Mouse (Mus musculus): ENCODE results near the gene Rab5b. TPM values are rescaled to one million over a fixed set of nuclear protein-coding genes. Genes with fewer than 3 reads are reported as not detected.
A peak's percentile ranks its signal among the peaks of the same experiment; 100 is the strongest.

Rab5b gene
- polyA plus RNA-seq, 2 experiments from 2014 or later: 50.7 to 59.5 TPM

DNA sequence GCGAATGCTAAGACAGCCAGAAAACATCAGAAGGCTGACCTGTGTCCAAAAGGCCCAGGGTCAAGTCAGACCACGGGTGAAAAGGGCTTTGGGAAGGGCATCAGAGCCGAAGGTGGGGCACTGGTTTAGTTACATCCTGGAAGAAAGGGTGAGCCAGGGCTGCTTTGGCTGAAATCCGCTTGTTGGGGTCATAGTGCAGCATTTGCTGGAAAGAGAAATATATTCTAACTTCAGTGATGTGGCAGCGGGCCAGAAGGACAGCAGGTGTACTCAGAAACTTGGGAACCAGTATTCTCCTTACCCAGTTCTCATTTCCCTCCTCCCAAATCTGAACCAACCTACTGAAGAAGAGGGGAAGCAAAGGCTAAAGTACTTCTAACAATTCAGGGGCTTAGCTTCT is 2.9 kb upstream of the Rab5b start:
- no peak for ATAC-seq

DNA sequence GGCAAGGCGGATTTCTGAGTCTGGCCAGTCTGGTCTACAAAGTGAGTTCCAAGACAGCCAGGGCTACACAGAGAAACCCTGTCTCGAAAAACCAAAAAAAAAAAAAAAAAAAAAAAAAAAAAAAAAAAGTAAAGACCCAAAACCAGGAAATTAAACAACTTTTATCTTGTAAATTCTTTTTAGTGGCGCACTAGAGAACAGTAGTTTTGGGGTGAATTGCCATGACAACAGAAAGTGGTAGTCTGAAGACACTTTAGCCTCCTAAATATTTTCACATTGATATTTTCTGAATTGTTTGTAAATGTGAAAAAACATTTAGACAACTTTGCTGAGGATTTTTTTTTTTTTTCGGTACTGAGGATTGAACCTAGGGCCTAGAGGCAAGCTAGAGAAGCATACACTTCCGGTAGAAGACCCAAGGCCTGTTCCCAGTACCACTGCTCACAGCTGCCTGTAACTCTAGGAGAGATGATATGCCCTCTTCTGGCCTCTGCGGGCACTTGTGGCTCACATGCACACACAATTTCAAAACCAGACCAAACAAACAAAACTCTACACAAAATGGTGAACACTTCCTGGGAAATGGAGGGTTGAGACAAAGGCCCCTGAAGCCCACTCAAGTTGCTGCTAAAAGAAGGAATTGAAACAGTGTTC is 1.1 kb upstream of the Rab5b start:
- ATAC-seq: no peak

DNA sequence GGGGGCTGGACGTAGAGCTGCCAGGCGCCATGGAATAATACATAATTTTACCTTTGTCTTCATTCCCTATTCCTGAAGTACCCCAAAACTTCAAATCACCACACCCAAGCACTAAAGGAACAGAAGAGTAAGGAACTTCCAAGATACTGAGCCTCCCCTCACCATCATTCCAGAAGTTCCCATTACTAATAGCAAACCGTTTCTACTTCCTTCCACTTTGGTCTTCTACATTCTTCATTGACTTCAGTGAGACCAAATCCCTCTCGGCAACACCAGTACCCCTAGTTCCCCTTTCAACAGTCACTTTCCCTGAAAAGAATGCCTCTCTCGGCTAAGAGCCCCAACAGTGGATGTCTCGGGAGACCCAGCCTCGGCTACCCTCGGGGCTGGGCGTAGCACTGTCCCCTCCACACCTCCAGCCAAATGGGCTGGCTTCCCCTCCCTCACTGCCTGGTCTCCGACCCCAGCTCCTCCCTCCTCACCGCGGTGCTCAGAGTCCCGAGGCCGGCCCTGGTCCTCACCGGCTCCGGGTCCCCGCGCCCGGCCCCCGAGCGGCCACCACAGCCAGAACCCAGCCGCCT is 563 bp downstream of the Rab5b start:
- no peak for ATAC-seq

DNA sequence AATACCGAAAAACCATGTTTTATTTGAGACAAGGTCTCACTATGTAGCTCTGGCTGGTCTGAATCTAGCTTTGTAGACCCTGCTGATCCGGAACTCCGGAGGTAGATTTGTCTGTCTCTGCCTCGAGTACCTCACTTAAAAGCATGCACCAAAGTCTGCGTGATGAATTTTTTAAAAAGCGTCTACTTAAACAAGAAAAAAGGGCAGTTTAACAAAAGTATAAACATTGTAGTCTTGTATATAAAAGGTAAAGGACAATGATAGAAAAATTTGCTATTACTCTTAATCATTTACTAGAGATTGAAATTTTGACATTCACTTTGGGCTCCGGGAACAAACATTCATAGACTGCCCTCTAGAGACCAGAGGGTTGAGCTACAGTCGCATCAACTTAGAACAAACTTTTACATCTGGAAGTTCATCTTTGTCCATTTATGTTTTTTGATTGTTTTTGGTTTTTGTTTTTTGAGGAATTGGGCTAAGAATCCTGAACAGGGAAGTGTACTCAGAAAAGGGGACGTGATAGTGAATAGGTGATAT is 21.5 kb downstream of the Rab5b start:
- ATAC-seq: peak; percentile 58

DNA sequence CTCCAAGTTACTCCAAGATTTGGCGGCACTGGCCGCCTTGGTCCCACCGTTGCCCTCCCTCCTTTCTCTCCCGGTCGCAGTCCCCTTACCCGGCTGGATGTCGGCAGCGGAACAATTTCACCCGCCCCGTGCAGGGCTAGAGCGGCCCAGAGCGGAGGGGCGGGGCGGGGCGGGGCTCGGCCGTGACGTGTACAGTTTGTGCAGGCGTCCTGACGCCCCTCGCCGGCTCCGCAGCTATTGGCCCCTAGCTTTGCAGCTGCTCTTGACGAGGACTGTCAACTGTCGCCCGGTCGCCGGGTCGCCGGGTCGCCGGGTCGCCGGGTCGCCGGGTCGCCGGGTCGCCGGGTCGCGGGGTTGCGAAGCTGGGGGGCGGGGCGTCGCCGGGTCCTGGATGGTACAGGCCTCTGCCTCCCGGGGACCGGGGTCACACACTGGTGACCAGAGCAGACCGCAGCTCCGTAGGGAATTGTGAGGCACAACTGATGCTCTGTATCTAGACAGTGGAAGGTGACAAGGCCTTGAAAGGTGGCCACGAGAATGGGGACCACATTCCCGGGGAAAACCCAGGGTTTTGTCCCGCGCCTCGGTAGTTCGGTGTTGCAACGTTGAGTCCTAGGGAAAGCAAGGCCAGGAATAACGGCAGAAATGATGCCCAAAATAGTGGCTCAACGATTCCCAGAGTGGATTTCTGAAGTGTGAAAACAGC is 22.1 kb downstream of the Rab5b start, which contains the start of gene Suox:
Gene Suox (minus strand): TSS at position 311 of the 706 bp plus-strand sequence.
- ATAC-seq: peak; percentile 89

DNA sequence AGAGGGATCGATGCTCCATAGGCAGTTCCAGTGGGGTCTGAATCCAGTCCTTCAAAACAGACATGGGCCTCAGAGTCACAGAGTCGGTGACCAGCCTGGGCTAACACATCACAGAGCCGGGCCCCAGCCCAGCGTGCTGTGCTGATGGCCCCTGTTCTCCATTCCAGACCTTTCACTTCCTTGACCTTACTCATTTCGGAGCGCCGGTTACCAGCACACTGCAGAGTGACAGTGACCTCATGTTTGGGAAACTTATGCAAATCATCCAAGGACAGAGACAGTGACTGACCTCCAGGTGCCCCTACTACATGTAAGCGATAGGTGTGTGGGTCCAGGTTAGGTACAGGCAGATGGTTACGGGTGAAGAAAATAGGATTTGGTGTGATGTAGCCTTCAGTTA is 24.9 kb downstream of the Rab5b start:
- no peak for ATAC-seq

DNA sequence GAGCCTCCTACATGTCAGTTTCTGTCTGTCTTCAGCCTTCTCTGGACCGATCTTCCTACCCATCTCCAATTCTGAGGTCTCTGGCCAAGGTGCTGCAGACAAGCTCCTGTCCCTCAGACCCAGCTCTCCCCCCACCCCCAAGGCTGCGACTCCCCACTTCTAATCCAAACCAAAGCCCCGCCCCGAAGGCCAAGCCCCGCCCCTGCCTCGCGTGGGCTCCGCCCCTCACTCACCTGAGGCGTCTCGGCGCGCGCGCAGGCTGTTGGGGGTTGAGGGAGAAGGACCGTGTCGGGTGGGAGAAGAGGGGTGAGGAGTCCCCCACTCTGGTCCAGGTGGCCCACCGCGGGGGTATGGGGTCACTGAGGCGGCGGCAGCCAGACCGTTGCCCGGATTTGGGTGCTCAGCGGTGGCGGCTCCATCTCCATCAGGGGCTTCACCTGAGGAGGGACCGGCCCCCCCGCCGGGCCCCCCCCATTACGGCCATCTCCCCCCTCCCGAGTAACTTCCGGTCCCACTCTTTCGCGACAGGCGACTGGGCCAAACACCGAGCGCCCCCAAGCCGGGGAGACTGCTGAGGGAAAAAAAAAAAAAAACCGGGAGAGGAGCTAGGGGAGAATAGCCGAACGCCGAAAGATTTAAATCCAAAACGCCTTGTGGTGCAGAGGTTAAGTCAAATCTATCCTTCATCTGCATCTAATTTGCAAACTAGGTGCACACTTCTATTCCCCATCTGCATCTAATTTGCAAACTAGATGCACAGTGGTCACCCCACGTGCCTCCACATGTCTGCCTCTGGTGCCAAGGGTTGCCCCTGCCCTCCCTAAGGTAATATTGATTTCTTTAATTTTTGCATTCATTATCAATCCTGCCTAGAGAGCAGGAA is 27.0 kb downstream of the Rab5b start:
- ATAC-seq: no peak

DNA sequence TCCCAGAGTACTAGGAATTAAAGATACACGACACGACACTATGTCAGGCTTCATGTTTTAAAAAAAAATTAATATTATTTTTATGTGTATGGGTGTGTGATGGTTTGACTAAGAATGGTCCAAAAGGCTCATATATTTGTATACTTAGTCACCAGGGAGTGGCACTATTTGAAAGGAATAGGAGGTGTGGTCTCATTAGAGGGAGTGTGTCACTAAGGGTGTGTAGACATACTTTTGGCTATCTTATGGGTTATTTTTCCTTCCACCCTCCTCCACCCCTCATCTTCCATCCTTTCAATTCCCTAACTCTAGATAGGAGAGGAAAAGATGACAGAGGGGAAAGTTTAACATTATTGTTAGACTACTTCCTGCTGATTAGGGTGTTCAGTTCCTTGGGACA is 30.3 kb downstream of the Rab5b start:
- ATAC-seq: no peak

DNA sequence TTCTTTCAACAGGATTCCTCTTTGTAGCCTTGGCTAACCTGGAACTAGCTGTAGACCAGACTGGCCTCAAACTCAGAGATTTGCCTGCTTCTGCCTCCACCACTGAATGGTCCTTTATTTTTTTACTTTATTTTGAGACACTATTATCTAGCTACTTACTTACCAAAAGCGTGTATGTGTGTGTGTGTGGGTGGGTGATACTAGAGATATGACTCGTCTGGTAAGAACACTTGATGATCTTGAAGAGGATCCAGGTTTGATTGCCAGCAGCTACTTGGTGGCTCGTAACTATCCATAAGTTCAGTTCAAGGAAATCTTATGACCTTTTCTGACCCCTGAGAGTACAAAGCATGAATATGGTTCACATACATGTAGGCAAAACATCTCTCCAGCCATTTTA is 30.8 kb downstream of the Rab5b start:
- no peak for ATAC-seq

DNA sequence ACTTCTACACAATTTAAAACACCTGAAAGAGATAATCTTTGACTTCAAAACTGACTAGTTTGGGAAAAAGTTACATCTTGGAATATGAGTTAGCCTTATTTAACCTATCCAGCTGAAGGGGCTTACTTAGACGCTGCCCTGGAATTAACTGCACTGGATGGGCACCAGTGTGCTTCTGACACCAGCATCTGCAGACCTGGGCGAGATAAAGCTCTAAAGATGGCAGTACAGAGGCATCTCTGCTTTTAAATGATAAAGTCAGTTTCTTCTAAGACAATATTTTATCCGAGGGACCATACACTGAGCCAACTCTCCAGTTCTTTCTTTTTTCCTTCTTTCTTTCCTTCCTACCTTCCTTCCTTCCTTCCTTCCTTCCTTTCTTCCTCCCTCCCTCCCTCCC is 31.3 kb downstream of the Rab5b start:
- no peak for ATAC-seq

DNA sequence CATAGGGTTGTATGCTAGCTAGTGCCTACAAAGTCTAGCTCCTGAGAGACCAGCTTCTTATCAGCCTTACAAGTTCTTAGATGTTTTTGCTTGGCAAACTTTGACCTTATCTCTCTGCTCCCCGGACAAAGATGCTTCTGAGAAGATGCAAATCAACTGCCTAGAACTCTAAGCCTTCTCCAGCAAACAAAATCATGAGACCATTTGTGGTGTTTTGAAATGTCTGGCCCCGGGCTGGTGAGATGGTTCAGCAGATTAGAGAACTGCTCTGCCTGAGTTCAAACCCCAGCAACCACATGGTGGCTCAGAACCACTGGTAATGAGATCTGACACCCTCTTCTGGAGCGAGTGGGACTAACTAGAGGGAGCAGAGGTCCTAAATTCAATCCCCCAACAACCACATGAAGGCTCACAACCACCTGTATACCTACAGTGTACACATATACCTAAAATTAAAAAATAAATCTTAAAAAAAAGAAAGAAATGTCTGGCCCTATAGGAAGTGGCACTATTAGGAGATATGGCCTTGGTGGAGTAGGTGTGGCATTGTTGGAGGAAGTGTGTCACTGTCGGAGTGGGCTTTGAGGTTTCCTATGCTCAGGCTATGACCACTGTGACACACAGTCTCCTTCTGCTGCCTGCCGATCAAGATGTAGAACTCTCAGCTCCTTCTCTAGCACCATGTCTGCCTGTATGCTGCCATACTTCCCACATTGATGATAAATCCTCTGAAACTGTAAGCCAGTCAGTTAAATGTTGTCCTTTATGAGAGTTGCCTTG is 32.4 kb downstream of the Rab5b start:
- peak; percentile 70 for ATAC-seq

DNA sequence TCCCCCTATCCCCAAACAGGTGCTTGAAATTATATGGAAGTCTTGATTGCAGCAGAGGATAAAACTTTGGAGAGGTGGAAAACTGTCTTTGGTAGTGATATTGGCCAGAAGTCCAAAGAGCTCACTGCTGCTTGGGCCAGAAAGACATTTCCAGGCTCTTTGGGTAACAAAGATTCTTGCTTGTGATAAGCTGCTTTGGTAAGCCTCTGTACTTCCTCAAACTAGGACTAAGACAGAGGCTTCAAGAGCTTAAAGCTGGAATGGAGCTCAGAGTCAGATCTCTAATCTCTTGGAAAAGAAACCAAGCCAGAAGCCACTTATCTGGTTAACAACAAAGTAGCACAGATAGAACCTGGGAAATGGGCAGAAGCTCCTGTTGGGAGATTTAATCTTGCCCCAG is 33.6 kb downstream of the Rab5b start:
- ATAC-seq: no peak

DNA sequence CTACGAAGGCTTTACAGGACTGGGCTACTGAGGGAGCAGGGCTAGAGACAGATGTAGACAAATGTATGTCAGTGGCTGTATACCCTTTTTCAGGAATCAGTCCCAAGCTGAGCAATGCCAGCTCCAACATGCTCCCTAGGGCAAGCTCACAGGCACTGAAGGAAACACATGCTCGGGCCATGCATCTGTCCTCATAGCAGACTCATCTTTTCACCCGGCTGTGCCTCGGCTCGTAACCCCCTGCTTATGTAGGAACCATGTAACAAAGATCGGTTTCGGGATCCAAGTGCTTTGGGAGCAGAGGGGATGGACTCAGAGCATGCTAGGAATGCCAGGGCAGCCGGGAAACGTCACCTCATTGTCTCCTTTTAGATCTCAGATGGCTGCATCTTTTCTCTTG is 36.6 kb downstream of the Rab5b start:
- no peak for ATAC-seq

DNA sequence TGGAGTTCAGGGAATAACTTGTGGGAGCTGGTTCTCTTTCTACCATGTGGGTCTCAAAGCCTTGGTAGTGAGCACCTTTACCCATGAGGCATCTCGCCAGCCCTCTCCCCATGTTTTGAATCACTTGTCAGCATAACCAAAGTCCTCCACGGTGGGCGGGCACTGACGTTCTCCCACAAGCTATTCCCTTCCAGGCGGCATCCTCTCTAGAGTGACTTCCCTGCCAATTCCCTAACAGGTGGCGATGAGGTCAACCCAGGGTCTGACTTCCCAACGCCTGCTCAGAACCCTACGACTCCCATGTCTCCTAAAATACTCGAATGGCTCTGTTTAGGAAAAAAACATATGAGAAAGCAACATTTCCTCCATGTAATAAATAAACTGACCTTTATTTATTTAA is 38.2 kb downstream of the Rab5b start:
- ATAC-seq: no peak

DNA sequence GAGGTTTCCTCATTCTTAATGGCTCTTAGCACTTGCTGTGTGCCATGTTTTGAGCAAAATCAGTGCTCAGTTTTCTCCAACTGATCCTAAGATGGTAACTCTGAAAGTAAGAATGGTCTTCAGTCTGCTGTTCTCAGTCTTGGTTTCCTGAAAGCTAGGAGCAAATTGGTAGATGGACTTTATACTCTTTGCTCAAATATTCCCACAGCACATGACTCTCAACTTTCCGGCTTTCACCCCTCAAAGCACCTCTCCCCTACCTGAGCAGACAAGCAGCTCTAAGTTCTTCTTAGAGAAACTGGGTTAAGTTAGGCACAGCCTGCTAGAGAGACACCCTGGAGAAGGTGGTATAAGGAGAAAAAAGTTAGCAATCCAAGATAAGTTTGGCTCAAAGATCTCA is 39.3 kb downstream of the Rab5b start:
- ATAC-seq: no peak

DNA sequence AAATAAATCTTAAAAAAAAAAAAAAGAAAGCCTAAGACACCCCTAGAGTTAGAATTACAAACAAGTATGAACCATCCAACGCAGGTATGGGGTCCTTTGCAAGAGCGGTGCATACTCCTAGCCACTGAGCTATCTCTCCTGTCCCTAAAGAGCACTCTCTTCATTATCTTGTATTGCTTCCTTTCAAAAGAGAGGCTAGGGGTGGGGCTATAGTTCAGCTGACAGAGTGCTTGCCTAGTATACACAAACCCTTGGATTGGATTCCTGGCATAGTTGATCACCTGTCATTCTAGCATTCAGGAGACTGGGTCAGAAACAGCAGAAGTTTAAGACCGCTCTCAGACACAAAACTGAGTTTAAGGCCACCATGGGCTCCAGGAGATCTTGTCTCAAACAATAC is 40.8 kb downstream of the Rab5b start:
- ATAC-seq: no peak

DNA sequence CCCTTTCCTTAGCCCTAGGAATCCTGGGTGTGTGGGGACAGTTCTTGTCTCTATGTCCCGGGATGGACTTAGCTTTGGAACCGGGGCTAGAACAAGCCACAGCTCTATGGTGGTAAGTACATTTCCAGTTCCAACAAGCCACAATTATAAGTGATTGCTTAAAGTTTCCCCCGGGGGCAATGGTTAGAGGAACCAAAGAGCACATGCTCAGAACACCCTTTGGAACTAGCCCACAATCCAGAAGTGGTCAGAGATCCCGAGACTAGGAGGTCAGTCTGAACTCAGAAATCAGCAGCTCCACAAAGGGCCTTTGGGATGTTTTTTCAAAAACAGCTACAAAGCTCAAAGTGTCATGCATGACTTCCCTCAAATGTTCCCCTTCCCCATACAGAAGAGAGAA is 42.2 kb downstream of the Rab5b start:
- no peak for ATAC-seq

DNA sequence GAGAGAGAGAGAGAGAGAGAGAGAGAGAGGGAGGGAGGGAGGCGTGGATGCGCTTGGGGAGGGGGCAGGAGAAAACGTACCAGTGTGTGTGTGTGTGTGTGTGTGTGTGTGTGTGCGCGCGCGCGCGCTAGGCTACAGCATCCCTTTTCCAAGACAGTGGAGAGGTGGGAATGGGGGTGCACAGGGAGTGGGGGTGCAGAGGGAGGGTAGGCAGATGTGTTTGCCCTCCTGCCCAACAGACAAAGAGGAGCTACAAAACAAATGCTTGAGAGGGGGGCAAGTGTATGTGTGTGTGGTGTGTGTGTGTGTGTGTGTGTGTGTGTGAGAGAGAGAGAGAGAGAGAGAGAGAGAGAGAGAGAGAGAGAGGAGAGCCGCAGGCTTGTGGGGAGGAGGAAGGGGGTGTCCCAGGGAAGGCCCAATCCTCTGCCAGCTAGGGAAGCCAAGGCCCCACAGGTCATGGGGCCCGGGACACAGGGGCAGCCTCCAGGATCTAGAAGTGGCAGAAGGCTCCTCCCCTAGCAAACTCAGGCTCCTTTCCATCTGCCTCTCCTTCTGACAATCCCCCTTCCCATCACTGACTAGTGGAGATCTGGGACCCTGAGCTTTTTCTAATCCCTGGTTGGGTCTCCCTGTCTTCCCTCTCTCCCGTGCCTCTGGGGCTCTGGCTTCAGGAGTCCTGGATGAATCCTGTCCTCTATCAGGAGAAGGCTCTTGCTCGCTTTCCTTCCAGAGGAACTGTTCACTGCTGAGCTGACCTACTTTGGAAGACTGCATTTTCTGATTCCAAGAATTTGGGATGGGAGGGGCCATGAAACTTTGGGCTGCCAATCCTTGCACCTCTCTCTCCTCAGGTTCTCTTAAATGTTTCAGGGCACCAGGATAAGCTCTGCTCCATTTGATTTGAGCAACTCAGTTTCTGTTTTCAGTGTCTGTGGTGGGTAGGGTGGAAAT is 49.6 kb downstream of the Rab5b start:
- ATAC-seq: peak; percentile 52

DNA sequence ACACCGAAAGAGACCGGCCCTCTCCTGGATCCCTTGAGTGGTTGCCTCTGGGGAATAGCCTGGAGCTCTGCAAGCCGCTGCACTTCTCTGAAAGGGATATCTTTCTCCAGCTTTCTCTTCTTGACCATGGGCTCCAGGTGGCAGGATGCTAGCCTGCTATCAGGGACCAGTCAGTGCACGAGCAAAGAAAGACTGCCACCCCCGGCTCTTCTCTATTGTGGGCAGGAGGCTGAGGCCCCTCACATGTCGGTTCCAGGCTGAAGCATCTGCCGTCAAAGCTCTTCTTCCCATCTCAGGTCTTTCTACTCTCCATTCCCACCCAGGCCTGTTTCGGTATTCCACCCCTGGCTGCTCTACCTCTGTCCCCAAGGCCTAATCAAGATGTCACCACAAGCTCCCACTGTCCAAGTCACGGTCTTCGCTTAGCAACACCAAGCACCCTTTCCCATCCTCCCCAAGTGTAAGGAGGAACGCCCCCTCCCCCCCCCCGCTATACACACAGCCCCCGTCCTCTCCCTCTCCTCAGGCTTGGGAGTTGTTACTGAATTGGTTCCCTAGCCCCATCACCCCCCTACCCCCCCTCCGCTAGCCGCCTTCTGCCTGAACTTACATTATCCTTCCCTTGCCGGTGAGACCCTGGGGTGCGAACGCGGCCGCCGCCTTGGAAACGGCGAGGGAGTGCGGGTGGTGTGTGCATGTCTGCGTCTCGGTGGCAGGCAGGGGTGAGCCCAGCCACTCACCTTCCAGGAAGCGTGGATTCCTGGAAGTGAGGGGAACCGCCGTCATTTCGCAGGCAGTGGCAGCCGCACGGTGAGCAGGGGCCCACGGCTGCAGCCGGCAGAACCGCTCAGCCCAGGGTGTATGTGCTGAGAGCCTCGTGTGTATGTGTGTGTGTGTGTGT is 50.7 kb downstream of the Rab5b start, which contains the start of gene Ikzf4:
Gene Ikzf4 (minus strand): TSS at position 881 of the 901 bp plus-strand sequence.
- ATAC-seq: peak; percentile 33

DNA sequence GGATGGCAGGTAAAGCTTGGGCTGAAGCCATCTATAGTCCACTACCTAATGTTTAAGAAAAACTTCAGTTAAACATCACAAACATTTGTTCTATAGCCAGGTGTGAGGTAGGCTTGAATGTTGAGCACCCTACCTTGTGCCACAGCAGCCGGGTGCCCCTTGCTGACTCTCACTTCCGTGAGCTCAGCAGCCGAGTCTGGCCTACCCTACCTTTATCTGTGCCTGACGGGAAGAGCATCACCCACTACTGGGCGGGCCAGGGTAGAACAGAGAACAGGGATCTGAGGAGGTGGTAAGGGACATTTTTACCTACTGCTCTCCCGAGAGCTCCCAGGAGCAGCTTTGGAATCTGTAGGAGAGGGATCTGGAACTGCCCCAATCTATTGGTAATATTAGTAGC is 53.3 kb downstream of the Rab5b start:
- ATAC-seq: peak; percentile 64
